Mouse (Mus musculus): ENCODE data around the gene Erlin1.

Gene Erlin1

DNA sequence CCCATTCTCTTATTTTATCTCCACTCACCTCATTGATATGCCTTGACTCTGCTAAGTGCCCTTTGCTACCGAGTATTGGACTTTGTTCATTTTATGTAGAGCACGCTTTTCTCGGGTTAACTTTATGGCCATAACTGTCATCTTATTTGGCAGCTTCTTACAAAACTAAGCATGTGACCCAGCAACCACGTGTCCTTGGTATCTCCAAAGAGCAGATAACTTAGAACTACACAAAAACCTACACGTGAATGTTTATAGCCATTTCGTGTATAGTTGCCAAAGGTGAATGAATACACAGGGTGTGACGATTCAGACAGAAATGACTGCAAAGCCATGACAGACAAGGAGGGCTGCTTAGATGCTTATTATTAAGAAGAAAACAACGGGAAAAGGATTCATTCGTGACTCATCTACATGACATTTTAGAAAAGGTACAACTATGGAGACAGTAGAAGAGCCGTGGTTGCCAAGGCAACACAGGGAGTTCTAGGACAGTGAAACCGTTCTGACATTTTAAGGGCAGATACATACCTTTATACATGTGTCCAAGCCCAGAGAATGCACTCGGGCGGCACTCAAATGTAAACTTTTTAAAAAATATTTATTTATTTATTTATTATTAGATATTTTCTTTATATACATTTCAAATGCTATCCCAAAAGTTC lies 44.5 kb downstream of the Erlin1 start:
- TF ChIP-seq NANOG (IDR thresholded peaks at IDR 0.05; ENCODE audit: borderline replicate concordance, low read length) = no peak
- TF ChIP-seq CTCF (conservative IDR thresholded peaks at IDR 0.05; ENCODE audit: low read length) = no peak
- H3K36me3 ChIP-seq (ENCODE audit: insufficient read depth, low read length) = no peaks in the 10 kb centered on the region
- peaks cover 21% of the 10 kb centered on the region for H3K4me1 ChIP-seq (replicated peaks; ENCODE audit: low read depth, low read length)
- H3K27me3 ChIP-seq (ENCODE audit: insufficient read depth, low read length) = no peaks in the 10 kb centered on the region
- peaks cover 7% of the 10 kb centered on the region; the same call in 1 of the 2 replicates for H3K9me3 ChIP-seq (ENCODE audit: low read length)
- no peak overlapping the region for H3K4me3 ChIP-seq (replicated peaks; ENCODE audit: low read length)

GRCm38 (mm10) chr19:44023066-44023465 lies 46.5 kb downstream of the Erlin1 start:
- TF ChIP-seq NANOG (IDR thresholded peaks at IDR 0.05; ENCODE audit: borderline replicate concordance, low read length) (no peak), CTCF (conservative IDR thresholded peaks at IDR 0.05; ENCODE audit: low read length) (peak; percentile 34), POU5F1 (IDR thresholded peaks at IDR 0.05; ENCODE audit: borderline replicate concordance, low read length) (no peak)
- Histone ChIP-seq H3K4me3 (replicated peaks; ENCODE audit: low read length) (no peak overlapping the region), H3K27me3 (ENCODE audit: insufficient read depth, low read length) (no peaks in the 10 kb centered on the region), H3K4me1 (replicated peaks; ENCODE audit: low read depth, low read length) (peaks cover 14% of the 10 kb centered on the region), H3K36me3 (ENCODE audit: insufficient read depth, low read length) (no peaks in the 10 kb centered on the region), H3K9me3 (ENCODE audit: low read length) (peaks cover 7% of the 10 kb centered on the region; the same call in 1 of the 2 replicates)

DNA sequence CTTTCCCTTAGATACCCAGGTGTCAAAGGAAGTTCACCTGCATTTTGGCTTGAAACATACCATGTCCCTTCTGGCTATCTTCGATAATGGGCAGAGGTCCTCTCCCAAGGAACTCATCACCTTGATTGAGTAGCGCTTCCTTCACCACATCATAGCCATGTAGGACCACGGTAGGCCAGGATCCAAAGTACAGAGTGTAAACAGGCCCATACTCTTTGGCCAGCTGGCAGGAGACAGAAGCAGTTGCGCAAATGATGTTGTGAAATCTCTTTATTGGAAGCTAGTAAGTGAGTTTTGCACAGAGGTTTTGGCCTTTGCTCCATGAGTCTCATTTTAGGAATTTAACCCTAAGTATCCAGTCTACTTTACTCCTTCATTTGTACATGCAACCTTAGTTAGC lies 48.1 kb downstream of the Erlin1 start:
- no peak for TF ChIP-seq NANOG (IDR thresholded peaks at IDR 0.05; ENCODE audit: borderline replicate concordance, low read length)
- TF ChIP-seq POU5F1 (IDR thresholded peaks at IDR 0.05; ENCODE audit: borderline replicate concordance, low read length) = no peak
- TF ChIP-seq CTCF (conservative IDR thresholded peaks at IDR 0.05; ENCODE audit: low read length) = no peak
- H3K4me3 ChIP-seq (replicated peaks; ENCODE audit: low read length) = no peak overlapping the region

DNA sequence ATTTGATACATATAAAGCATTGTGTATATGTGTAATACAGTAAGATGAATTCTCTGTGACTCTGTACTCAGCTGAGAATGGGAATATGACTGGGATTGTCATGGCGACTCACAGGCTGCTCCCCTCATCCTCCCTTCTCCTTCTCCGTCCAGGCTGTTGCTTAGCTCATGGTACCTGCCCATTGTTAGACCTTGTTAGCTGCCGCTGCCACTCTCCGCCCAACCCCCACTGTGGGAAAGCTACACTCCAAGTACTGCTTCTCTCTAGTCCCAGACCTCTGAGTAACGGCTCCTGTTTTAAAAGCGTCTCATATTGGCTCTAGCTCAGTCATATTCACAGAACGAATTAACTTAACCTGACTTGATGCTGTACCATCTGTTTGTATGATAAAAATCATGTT lies 49.8 kb downstream of the Erlin1 start:
- Histone ChIP-seq H3K4me3 (replicated peaks; ENCODE audit: low read length) (no peak overlapping the region), H3K9me3 (ENCODE audit: low read length) (peaks cover 7% of the 10 kb centered on the region; the same call in 1 of the 2 replicates), H3K36me3 (ENCODE audit: insufficient read depth, low read length) (no peaks in the 10 kb centered on the region), H3K27me3 (ENCODE audit: insufficient read depth, low read length) (peaks cover 3% of the 10 kb centered on the region; the same call in 1 of the 2 replicates), H3K4me1 (replicated peaks; ENCODE audit: low read depth, low read length) (peaks cover 3% of the 10 kb centered on the region; the same call in 1 of the 2 replicates)
- no peak for TF ChIP-seq CTCF (conservative IDR thresholded peaks at IDR 0.05; ENCODE audit: low read length)
- no peak for TF ChIP-seq NANOG (IDR thresholded peaks at IDR 0.05; ENCODE audit: borderline replicate concordance, low read length)
- TF ChIP-seq POU5F1 (IDR thresholded peaks at IDR 0.05; ENCODE audit: borderline replicate concordance, low read length) = no peak

More for the DNA sequence above, 48.1 kb downstream of the Erlin1 start:
- Histone ChIP-seq H3K27me3 (ENCODE audit: insufficient read depth, low read length) (peaks cover 3% of the 10 kb centered on the region; the same call in 1 of the 2 replicates), H3K36me3 (ENCODE audit: insufficient read depth, low read length) (no peaks in the 10 kb centered on the region), H3K4me1 (replicated peaks; ENCODE audit: low read depth, low read length) (peaks cover 3% of the 10 kb centered on the region), H3K9me3 (ENCODE audit: low read length) (peaks cover 7% of the 10 kb centered on the region; the same call in 1 of the 2 replicates)

GRCm38 (mm10) chr19:44013862-44014261 lies 55.7 kb downstream of the Erlin1 start:
- peaks cover 3% of the 10 kb centered on the region; the same call in 1 of the 2 replicates for H3K27me3 ChIP-seq (ENCODE audit: insufficient read depth, low read length)
- H3K9me3 ChIP-seq (ENCODE audit: low read length) = no peaks in the 10 kb centered on the region
- H3K36me3 ChIP-seq (ENCODE audit: insufficient read depth, low read length) = no peaks in the 10 kb centered on the region
- H3K4me3 ChIP-seq (replicated peaks; ENCODE audit: low read length) = no peak overlapping the region
- H3K4me1 ChIP-seq (replicated peaks; ENCODE audit: low read depth, low read length) = peaks cover 3% of the 10 kb centered on the region; the same call in 1 of the 2 replicates
- no peak for TF ChIP-seq CTCF (conservative IDR thresholded peaks at IDR 0.05; ENCODE audit: low read length)
- no peak for TF ChIP-seq POU5F1 (IDR thresholded peaks at IDR 0.05; ENCODE audit: borderline replicate concordance, low read length)
- no peak for TF ChIP-seq NANOG (IDR thresholded peaks at IDR 0.05; ENCODE audit: borderline replicate concordance, low read length)

- H3K36me3 ChIP-seq (ENCODE audit: insufficient read depth, low read length) = no peaks in the 10 kb centered on the region
- TF ChIP-seq NANOG (IDR thresholded peaks at IDR 0.05; ENCODE audit: borderline replicate concordance, low read length) = no peak
- TF ChIP-seq CTCF (conservative IDR thresholded peaks at IDR 0.05; ENCODE audit: low read length) = no peak
- no peak for TF ChIP-seq POU5F1 (IDR thresholded peaks at IDR 0.05; ENCODE audit: borderline replicate concordance, low read length)
- H3K4me1 ChIP-seq (replicated peaks; ENCODE audit: low read depth, low read length) = peaks cover 13% of the 10 kb centered on the region
- 0 out of 2 replicates have a peak, but pooled peaks cover 3% of the 10 kb centered on the region for H3K27me3 ChIP-seq (ENCODE audit: insufficient read depth, low read length)
- H3K9me3 ChIP-seq (ENCODE audit: low read length) = no peaks in the 10 kb centered on the region
- H3K4me3 ChIP-seq (replicated peaks; ENCODE audit: low read length) = no peak overlapping the region
Observed at GRCm38 (mm10) chr19:44008784-44009183, 60.8 kb downstream of the Erlin1 start.

DNA sequence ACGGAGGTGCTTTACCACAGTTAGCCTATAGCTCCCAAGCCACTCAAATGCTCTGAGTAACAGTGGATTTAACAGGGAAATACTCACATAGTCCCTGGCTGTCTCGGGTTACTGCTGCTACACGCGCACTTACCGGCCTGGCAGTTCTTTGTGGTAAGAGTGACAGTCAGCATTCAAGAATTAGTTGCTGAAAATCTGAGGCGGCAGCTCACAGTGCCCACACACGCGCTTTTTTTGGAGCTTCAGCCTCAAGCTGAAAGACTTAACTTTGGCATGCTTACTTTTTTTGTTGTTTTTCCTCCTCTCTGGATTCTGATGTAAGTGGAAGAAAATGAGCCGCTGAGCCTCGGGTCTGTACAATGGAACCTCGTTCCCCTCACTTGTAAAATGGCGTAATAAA lies 62.4 kb downstream of the Erlin1 start:
- H3K4me1 ChIP-seq (replicated peaks; ENCODE audit: low read depth, low read length) = peaks cover 13% of the 10 kb centered on the region
- no peaks in the 10 kb centered on the region for H3K36me3 ChIP-seq (ENCODE audit: insufficient read depth, low read length)
- no peaks in the 10 kb centered on the region for H3K9me3 ChIP-seq (ENCODE audit: low read length)
- H3K27me3 ChIP-seq (ENCODE audit: insufficient read depth, low read length) = 0 out of 2 replicates have a peak, but pooled peaks cover 3% of the 10 kb centered on the region
- TF ChIP-seq POU5F1 (IDR thresholded peaks at IDR 0.05; ENCODE audit: borderline replicate concordance, low read length) = no peak
- no peak for TF ChIP-seq CTCF (conservative IDR thresholded peaks at IDR 0.05; ENCODE audit: low read length)
- TF ChIP-seq NANOG (IDR thresholded peaks at IDR 0.05; ENCODE audit: borderline replicate concordance, low read length) = no peak
- H3K4me3 ChIP-seq (replicated peaks; ENCODE audit: low read length) = peak overlapping the region; percentile 41

GRCm38 (mm10) chr19:44005025-44005424 lies 64.6 kb downstream of the Erlin1 start:
- Histone ChIP-seq H3K4me1 (replicated peaks; ENCODE audit: low read depth, low read length) (peaks cover 13% of the 10 kb centered on the region), H3K27me3 (ENCODE audit: insufficient read depth, low read length) (peaks cover 9% of the 10 kb centered on the region; the same call in 1 of the 2 replicates), H3K4me3 (replicated peaks; ENCODE audit: low read length) (no peak overlapping the region), H3K36me3 (ENCODE audit: insufficient read depth, low read length) (no peaks in the 10 kb centered on the region), H3K9me3 (ENCODE audit: low read length) (no peaks in the 10 kb centered on the region)
- TF ChIP-seq CTCF (conservative IDR thresholded peaks at IDR 0.05; ENCODE audit: low read length) (no peak), POU5F1 (IDR thresholded peaks at IDR 0.05; ENCODE audit: borderline replicate concordance, low read length) (no peak), NANOG (IDR thresholded peaks at IDR 0.05; ENCODE audit: borderline replicate concordance, low read length) (no peak)

All from E14TG2a.4 (cell line).